Mouse (Mus musculus) limb, embryonic 12.5 days (tissue): ENCODE results near the gene Clic4. TPM values are rescaled to one million over a fixed set of nuclear protein-coding genes. Genes with fewer than 3 reads are reported as not detected.

Experiments
- ATAC-seq: fragments of 200-750 bp; cut with Nextera tagmentation; 2 replicates; pipeline ENCODE4 v1.8.0; 2017; ENCODE audit warnings: low read depth, moderate TSS enrichment; ENCODE audit not compliant: insufficient number of reproducible peaks, insufficient read depth, low FRiP score, low TSS enrichment
- H3K27ac ChIP-seq: fragments of 300-500 bp; sonication (generic); 2 replicates; pipeline ENCODE4 v1.5.1; 2016; ENCODE audit warnings: mild to moderate bottlenecking, moderate library complexity
- H3K27me3 ChIP-seq: fragments of 300-500 bp; sonication (generic); 2 replicates; pipeline ENCODE4 v1.6.1; 2016; ENCODE audit warnings: mild to moderate bottlenecking, moderate library complexity
- H3K36me3 ChIP-seq: fragments of 300-500 bp; sonication (generic); 2 replicates; pipeline ENCODE4 v1.6.1; 2016; ENCODE audit warnings: mild to moderate bottlenecking, moderate library complexity
- H3K4me1 ChIP-seq: fragments of 300-500 bp; sonication (generic); replicated peaks from 2 replicates; pipeline ENCODE4 v1.6.1; 2016
- H3K4me2 ChIP-seq: fragments of 300-500 bp; sonication (generic); 2 replicates; pipeline ENCODE4 v1.6.1; 2016; ENCODE audit warnings: mild to moderate bottlenecking, moderate library complexity
- H3K4me3 ChIP-seq: fragments of 300-500 bp; sonication (generic); replicated peaks from 2 replicates; pipeline ENCODE4 v1.5.1; 2016; ENCODE audit warnings: mild to moderate bottlenecking
- H3K9ac ChIP-seq: fragments of 300-500 bp; sonication (generic); replicated peaks from 2 replicates; pipeline ENCODE4 v1.6.1; 2016; ENCODE audit warnings: mild to moderate bottlenecking, moderate library complexity
- H3K9me3 ChIP-seq: fragments of 300-500 bp; sonication (generic); 2 replicates; pipeline ENCODE4 v1.6.1; 2016; ENCODE audit warnings: mild to moderate bottlenecking, moderate library complexity
- WGBS: fragments of 180-500 bp; shearing (Covaris S2); methylation state at CpG from one replicate; pipeline ENCODE4 v1.1.7; 2016; 5-methylcytosine and 5-hydroxymethylcytosine counted together
- polyA plus RNA-seq: library from polyadenylated mRNA; unstranded; fragments of >200 nt; fragmentation: Nextera tagmentation; extraction: Ambion mirVana; gene quantifications from 2 replicates; pipeline ENCODE4 v1.2.1, GENCODE M21; 2016

The Clic4 gene
- polyA plus RNA-seq, 1 experiment from 2014 or later = 191 TPM

- Histone ChIP-seq H3K4me2 (peak overlapping the region; percentile 46), H3K4me3 (peak overlapping the region; percentile 19), H3K4me1 (peaks cover 57% of the 10 kb centered on the region), H3K27ac (peak overlapping the region; percentile 90), H3K9me3 (no peaks in the 10 kb centered on the region), H3K36me3 (no peaks in the 10 kb centered on the region), H3K9ac (no peak overlapping the region; the same call in 1 of the 2 replicates), H3K27me3 (peaks cover 82% of the 10 kb centered on the region)
- WGBS = 2% methylated on average over 23 of the region's 23 CpGs
- ATAC-seq = peak; percentile 88
These were observed 106.0 kb downstream of the Clic4 start for GRCm38 (mm10) chr4:135166413-135167225.

- no peaks in the 10 kb centered on the region for H3K36me3 ChIP-seq
- ATAC-seq = no peak
- peaks cover 76% of the 10 kb centered on the region for H3K27me3 ChIP-seq
- 44% methylated on average over 6 of the region's 6 CpGs for WGBS
- H3K4me1 ChIP-seq = peaks cover 49% of the 10 kb centered on the region
- no peaks in the 10 kb centered on the region for H3K9me3 ChIP-seq
- H3K4me2 ChIP-seq = no peak overlapping the region
- no peak overlapping the region for H3K4me3 ChIP-seq
- H3K27ac ChIP-seq = peak overlapping the region; percentile 90
- H3K9ac ChIP-seq = no peak overlapping the region
These were observed 106.9 kb downstream of the Clic4 start for GRCm38 (mm10) chr4:135165761-135166160.

Other genes with a start within 250 kb of the Clic4 start
- gene Runx3, start 152.2 kb downstream of the Clic4 start, polyA plus RNA-seq = 1.5 and 2.0 TPM in 2 replicates
- 260 and 298 TPM in 2 replicates for gene Srrm1, start 80.5 kb upstream of the Clic4 start, polyA plus RNA-seq
- 3.2 and 3.8 TPM in 2 replicates for gene Ncmap, start 125.4 kb upstream of the Clic4 start, polyA plus RNA-seq
- 11.7 and 12.6 TPM in 2 replicates for gene Rcan3, start 161.0 kb upstream of the Clic4 start, polyA plus RNA-seq
- gene Stpg1, start 222.0 kb upstream of the Clic4 start, polyA plus RNA-seq = 0.09 and 0.21 TPM in 2 replicates
- 3.1 and 3.5 TPM in 2 replicates for gene Nipal3, start 222.2 kb upstream of the Clic4 start, polyA plus RNA-seq